Mouse (Mus musculus): ENCODE measurements at regions not wholly inside any gene's neighbourhood (a gene's known extent, or its start where the extent isn't known, plus 50 kb on each side); places are given as distances from the start of the nearest gene placed in this dataset.
"Not testable (repeated sequence)": the region's sequence is repeated elsewhere in the genome, so short reads cannot be mapped to it uniquely, and the experiment has no call there.

- Histone ChIP-seq H3K27me3 (replicated peaks) (no peaks in the 10 kb centered on the region), H3K36me3 (no peaks in the 10 kb centered on the region), H3K9me3 (no peaks in the 10 kb centered on the region), H3K4me1 (no peaks in the 10 kb centered on the region), H3K4me2 (no peak overlapping the region), H3K4me3 (replicated peaks) (no peak overlapping the region), H3K9ac (no peak overlapping the region), H3K27ac (no peak overlapping the region)
- ATAC-seq (ENCODE audit: insufficient read depth, low FRiP score, low read depth): no peak
- 61% methylated on average over 1 of the region's 1 CpGs for WGBS
These were observed 434.9 kb downstream of the Serpinb8 start for GRCm38 (mm10) chr1:108024705-108025104.

- Histone ChIP-seq H3K36me3 (no peaks in the 10 kb centered on the region), H3K4me2 (no peak overlapping the region), H3K9me3 (no peaks in the 10 kb centered on the region), H3K27ac (no peak overlapping the region), H3K9ac (no peak overlapping the region), H3K27me3 (replicated peaks) (no peaks in the 10 kb centered on the region), H3K4me1 (no peaks in the 10 kb centered on the region), H3K4me3 (replicated peaks) (no peak overlapping the region)
- ATAC-seq (ENCODE audit: insufficient read depth, low FRiP score, low read depth): no peak
These were observed 436.7 kb downstream of the Serpinb8 start for GRCm38 (mm10) chr1:108026461-108026860.

- H3K4me3 ChIP-seq (replicated peaks): no peak overlapping the region
- no peaks in the 10 kb centered on the region for H3K4me1 ChIP-seq
- no peak for ATAC-seq (ENCODE audit: insufficient read depth, low FRiP score, low read depth)
- H3K9ac ChIP-seq: no peak overlapping the region
- WGBS: 85% methylated on average over 4 of the region's 4 CpGs
- H3K27me3 ChIP-seq (replicated peaks): no peaks in the 10 kb centered on the region
- H3K36me3 ChIP-seq: no peaks in the 10 kb centered on the region
- no peak overlapping the region for H3K4me2 ChIP-seq
- H3K9me3 ChIP-seq: no peaks in the 10 kb centered on the region
- H3K27ac ChIP-seq: no peak overlapping the region
These were observed 456.4 kb downstream of the Serpinb8 start for GRCm38 (mm10) chr1:108046194-108046593.

GRCm38 (mm10) chr1:108046857-108047714 lies 457.3 kb downstream of the Serpinb8 start:
- 51% methylated on average over 5 of the region's 5 CpGs for WGBS
- Histone ChIP-seq H3K4me1 (no peaks in the 10 kb centered on the region), H3K4me2 (no peak overlapping the region), H3K9ac (no peak overlapping the region), H3K27me3 (replicated peaks) (no peaks in the 10 kb centered on the region), H3K27ac (no peak overlapping the region), H3K9me3 (no peaks in the 10 kb centered on the region), H3K4me3 (replicated peaks) (no peak overlapping the region), H3K36me3 (no peaks in the 10 kb centered on the region)
- ATAC-seq (ENCODE audit: insufficient read depth, low FRiP score, low read depth): no peak

- H3K9ac ChIP-seq: no peak overlapping the region
- H3K9me3 ChIP-seq: no peaks in the 10 kb centered on the region
- H3K36me3 ChIP-seq: no peaks in the 10 kb centered on the region
- H3K27me3 ChIP-seq (replicated peaks): no peaks in the 10 kb centered on the region
- no peak overlapping the region for H3K4me3 ChIP-seq (replicated peaks)
- no peaks in the 10 kb centered on the region for H3K4me1 ChIP-seq
- no peak overlapping the region for H3K4me2 ChIP-seq
- H3K27ac ChIP-seq: no peak overlapping the region
- WGBS: 62% methylated on average over 3 of the region's 3 CpGs
- no peak for ATAC-seq (ENCODE audit: insufficient read depth, low FRiP score, low read depth)
These were observed 504.8 kb downstream of the Serpinb8 start for GRCm38 (mm10) chr1:108094622-108095021.

- WGBS: 79% methylated on average over 2 of the region's 2 CpGs
- no peaks in the 10 kb centered on the region for H3K36me3 ChIP-seq
These were observed 512.8 kb downstream of the Serpinb8 start for GRCm38 (mm10) chr1:108102607-108103006.

GRCm38 (mm10) chr1:108110984-108111383 lies 521.2 kb downstream of the Serpinb8 start:
- Histone ChIP-seq H3K27me3 (replicated peaks) (no peaks in the 10 kb centered on the region), H3K36me3 (no peaks in the 10 kb centered on the region), H3K4me3 (replicated peaks) (no peak overlapping the region), H3K9me3 (no peaks in the 10 kb centered on the region), H3K4me2 (no peak overlapping the region), H3K9ac (no peak overlapping the region), H3K27ac (no peak overlapping the region), H3K4me1 (no peaks in the 10 kb centered on the region)
- ATAC-seq (ENCODE audit: insufficient read depth, low FRiP score, low read depth): no peak

More at GRCm38 (mm10) chr1:108102607-108103006, 512.8 kb downstream of the Serpinb8 start:
- H3K4me1 ChIP-seq: no peaks in the 10 kb centered on the region
- H3K4me2 ChIP-seq: no peak overlapping the region
- H3K27ac ChIP-seq: no peak overlapping the region
- H3K9me3 ChIP-seq: no peaks in the 10 kb centered on the region
- H3K4me3 ChIP-seq (replicated peaks): no peak overlapping the region
- no peak for ATAC-seq (ENCODE audit: insufficient read depth, low FRiP score, low read depth)
- H3K27me3 ChIP-seq (replicated peaks): no peaks in the 10 kb centered on the region
- H3K9ac ChIP-seq: no peak overlapping the region

- H3K9me3 ChIP-seq: no peaks in the 10 kb centered on the region
- 81% methylated on average over 4 of the region's 4 CpGs for WGBS
- H3K27me3 ChIP-seq (replicated peaks): no peaks in the 10 kb centered on the region
- no peak overlapping the region for H3K27ac ChIP-seq
- no peak overlapping the region for H3K9ac ChIP-seq
- no peak overlapping the region for H3K4me3 ChIP-seq (replicated peaks)
- no peaks in the 10 kb centered on the region for H3K36me3 ChIP-seq
- ATAC-seq (ENCODE audit: insufficient read depth, low FRiP score, low read depth): no peak
- no peaks in the 10 kb centered on the region for H3K4me1 ChIP-seq
- H3K4me2 ChIP-seq: no peak overlapping the region
These were observed 537.6 kb downstream of the Serpinb8 start for GRCm38 (mm10) chr1:108127393-108127792.

GRCm38 (mm10) chr1:108132006-108132405 lies 542.2 kb downstream of the Serpinb8 start:
- no peaks in the 10 kb centered on the region for H3K4me1 ChIP-seq
- WGBS: 62% methylated on average over 1 of the region's 1 CpGs
- no peaks in the 10 kb centered on the region for H3K36me3 ChIP-seq
- H3K9me3 ChIP-seq: no peaks in the 10 kb centered on the region
- no peak overlapping the region for H3K9ac ChIP-seq
- no peak overlapping the region for H3K4me2 ChIP-seq
- H3K4me3 ChIP-seq (replicated peaks): no peak overlapping the region
- no peaks in the 10 kb centered on the region for H3K27me3 ChIP-seq (replicated peaks)
- ATAC-seq (ENCODE audit: insufficient read depth, low FRiP score, low read depth): no peak
- H3K27ac ChIP-seq: no peak overlapping the region

GRCm38 (mm10) chr1:108135346-108135745 lies 545.5 kb downstream of the Serpinb8 start:
- H3K36me3 ChIP-seq; H3K4me1 ChIP-seq; H3K27me3 ChIP-seq (replicated peaks); ATAC-seq (ENCODE audit: insufficient read depth, low FRiP score, low read depth); H3K9me3 ChIP-seq; H3K27ac ChIP-seq; H3K4me2 ChIP-seq; H3K9ac ChIP-seq; H3K4me3 ChIP-seq (replicated peaks): not testable (repeated sequence)
- WGBS: 82% methylated on average over 5 of the region's 5 CpGs

- Histone ChIP-seq H3K27me3 (replicated peaks) (no peaks in the 10 kb centered on the region), H3K36me3 (no peaks in the 10 kb centered on the region), H3K4me2 (no peak overlapping the region), H3K27ac (no peak overlapping the region), H3K4me3 (replicated peaks) (no peak overlapping the region), H3K9me3 (no peaks in the 10 kb centered on the region), H3K9ac (no peak overlapping the region), H3K4me1 (no peaks in the 10 kb centered on the region)
- WGBS: 70% methylated on average over 1 of the region's 1 CpGs
- no peak for ATAC-seq (ENCODE audit: insufficient read depth, low FRiP score, low read depth)
These were observed 554.3 kb downstream of the Serpinb8 start for GRCm38 (mm10) chr1:108144114-108144513.

- 45% methylated on average over 3 of the region's 3 CpGs for WGBS
- no peak overlapping the region for H3K27ac ChIP-seq
- H3K4me2 ChIP-seq: no peak overlapping the region
- no peak overlapping the region for H3K4me3 ChIP-seq (replicated peaks)
- H3K4me1 ChIP-seq: no peaks in the 10 kb centered on the region
- H3K9ac ChIP-seq: no peak overlapping the region
- no peak for ATAC-seq (ENCODE audit: insufficient read depth, low FRiP score, low read depth)
- no peaks in the 10 kb centered on the region for H3K9me3 ChIP-seq
- no peaks in the 10 kb centered on the region for H3K27me3 ChIP-seq (replicated peaks)
- no peaks in the 10 kb centered on the region for H3K36me3 ChIP-seq
These were observed 591.8 kb downstream of the Serpinb8 start for GRCm38 (mm10) chr1:108181350-108182167.

Measured in stomach, embryonic 15.5 days (tissue).